Mouse (Mus musculus): ENCODE measurements around the gene Speg. TPM values are rescaled to one million over a fixed set of nuclear protein-coding genes. Genes with fewer than 3 reads are reported as not detected.
A peak's percentile ranks its signal among the peaks of the same experiment; 100 is the strongest.

Gene Speg
- total and polyA plus RNA-seq, 2 experiments from 2014 or later: 22.0 to 62.9 TPM

DNA sequence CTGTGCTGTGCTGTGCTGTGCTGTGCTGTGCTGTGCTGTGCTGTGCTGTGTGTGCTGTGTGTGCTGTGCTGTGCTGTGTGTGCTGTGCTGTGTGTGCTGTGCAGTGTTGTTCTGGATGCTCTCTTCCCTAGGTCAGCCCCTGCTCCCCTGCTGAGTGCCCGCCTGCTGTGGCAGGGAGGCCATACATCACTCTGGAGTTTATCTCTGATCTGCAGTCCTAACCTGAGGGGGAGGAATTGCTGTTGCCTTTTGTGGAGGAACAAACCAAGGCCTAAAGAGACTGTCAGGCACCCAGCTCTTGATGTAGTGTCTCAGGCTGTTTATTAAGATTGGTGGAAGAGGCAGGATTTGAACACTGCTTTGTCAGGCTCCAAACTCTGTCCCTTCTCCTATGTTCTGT, 87.5 kb downstream of the Speg start:
- H3K27me3 ChIP-seq (ENCODE audit: insufficient read depth, low read length): peaks cover 6% of the 10 kb centered on the region
- H3K36me3 ChIP-seq (ENCODE audit: insufficient read depth, low read length): no peaks in the 10 kb centered on the region
- no peak overlapping the region for H3K9ac ChIP-seq (replicated peaks; ENCODE audit: low read length, poor library complexity, severe bottlenecking)
- TF ChIP-seq CTCF (IDR thresholded peaks at IDR 0.05): no peak
- H3K4me3 ChIP-seq (ENCODE audit: low read depth, low read length): no peak overlapping the region
- H3K9me3 ChIP-seq (ENCODE audit: low read length): no peaks in the 10 kb centered on the region
- H3K4me1 ChIP-seq (ENCODE audit: insufficient read depth, low read length): peaks cover 10% of the 10 kb centered on the region
- no peak for ATAC-seq (ENCODE audit: low FRiP score)
- H3K4me2 ChIP-seq (ENCODE audit: low read depth, low read length, poor library complexity, severe bottlenecking): no peak overlapping the region
- WGBS: 50% methylated on average over 1 of the region's 1 CpGs
- H3K27ac ChIP-seq (ENCODE audit: low read depth, low read length): no peak overlapping the region
- no peak for DNase-seq (ENCODE audit: low spot score)

DNA sequence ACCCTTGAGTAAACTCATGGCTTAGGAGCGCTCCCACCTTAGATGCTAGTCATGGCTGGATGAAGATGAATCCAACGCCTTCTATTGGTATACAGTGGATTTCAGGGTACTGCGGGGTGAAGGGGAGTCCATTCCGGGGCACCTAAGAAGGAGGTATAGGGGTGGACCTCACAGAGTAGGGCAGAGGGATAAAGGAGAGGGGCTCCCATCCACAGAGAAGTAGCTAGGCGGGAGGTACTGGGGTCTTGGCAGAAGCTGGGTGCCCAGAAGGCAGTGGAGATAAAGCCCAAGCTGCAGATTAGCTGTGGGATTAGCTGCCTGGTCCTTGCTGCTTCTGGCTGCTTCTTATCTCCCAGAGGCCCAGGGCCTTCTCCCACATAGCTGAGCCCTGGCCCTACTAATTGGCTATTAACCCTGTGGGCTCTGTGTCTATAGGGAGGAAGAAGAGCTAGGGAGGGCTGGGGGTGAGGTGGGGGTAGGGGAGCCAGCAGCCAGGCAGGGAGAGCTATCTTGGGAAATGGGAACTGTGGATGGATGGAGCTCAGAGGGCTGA, 88.6 kb downstream of the Speg start:
- Histone ChIP-seq H3K4me2 (ENCODE audit: low read depth, low read length, poor library complexity, severe bottlenecking) (no peak overlapping the region), H3K27ac (ENCODE audit: low read depth, low read length) (peak overlapping the region; percentile 38; the same call in 1 of the 2 replicates)
- 54% methylated on average over 5 of the region's 5 CpGs for WGBS

DNA sequence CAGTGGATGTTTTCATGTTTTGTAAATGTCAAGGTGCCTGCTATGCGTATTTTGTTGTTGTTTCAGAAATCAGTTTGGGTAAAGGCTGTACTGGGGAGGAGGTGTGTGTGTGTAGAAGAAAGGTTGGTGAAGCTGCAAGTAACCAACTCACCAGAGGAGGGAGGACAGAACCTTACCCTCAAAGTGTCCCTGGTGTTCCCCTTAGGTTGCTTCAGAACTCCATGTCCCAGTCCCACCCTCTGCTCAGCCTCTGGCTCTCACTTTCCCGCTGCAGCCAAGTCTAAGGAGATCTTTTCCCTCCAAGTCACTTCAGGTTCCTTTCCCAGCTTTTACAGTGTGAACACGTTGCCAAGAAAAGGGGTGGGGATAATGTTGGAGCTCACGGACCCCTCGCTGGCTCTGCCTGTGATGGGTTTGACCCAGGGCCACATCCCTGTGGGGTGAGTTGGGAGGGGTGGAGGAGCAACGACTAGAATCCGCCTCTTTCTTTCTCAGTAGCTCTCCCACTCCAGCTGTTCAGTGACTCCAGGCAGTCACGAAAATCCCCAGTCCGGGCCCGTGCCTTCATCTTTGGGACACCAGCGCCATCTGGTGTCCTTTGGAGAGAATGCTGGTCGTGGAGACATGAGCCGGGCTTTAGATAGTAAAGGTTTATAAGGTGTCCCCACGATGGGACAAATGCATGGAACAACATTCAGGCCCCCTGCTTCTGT, 92.3 kb downstream of the Speg start:
- peak; percentile 95 for TF ChIP-seq CTCF (IDR thresholded peaks at IDR 0.05)
- Histone ChIP-seq H3K9me3 (ENCODE audit: low read length) (no peaks in the 10 kb centered on the region), H3K27ac (ENCODE audit: low read depth, low read length) (no peak overlapping the region), H3K27me3 (ENCODE audit: insufficient read depth, low read length) (peaks cover 6% of the 10 kb centered on the region), H3K36me3 (ENCODE audit: insufficient read depth, low read length) (peaks cover 9% of the 10 kb centered on the region), H3K4me1 (ENCODE audit: insufficient read depth, low read length) (no peaks in the 10 kb centered on the region), H3K9ac (replicated peaks; ENCODE audit: low read length, poor library complexity, severe bottlenecking) (no peak overlapping the region), H3K4me2 (ENCODE audit: low read depth, low read length, poor library complexity, severe bottlenecking) (0 out of 2 replicates have a peak overlapping the region, but pooled peaks have one; percentile 26), H3K4me3 (ENCODE audit: low read depth, low read length) (no peak overlapping the region)
- WGBS: 7% methylated on average over 14 of the region's 14 CpGs
- peak; percentile 69; the same call in 1 of the 2 replicates for ATAC-seq (ENCODE audit: low FRiP score)
- DNase-seq (ENCODE audit: low spot score): peak; percentile 84

More for the DNA sequence above, 88.6 kb downstream of the Speg start:
- H3K9me3 ChIP-seq (ENCODE audit: low read length): no peaks in the 10 kb centered on the region
- ATAC-seq (ENCODE audit: low FRiP score) (peak; percentile 53), DNase-seq (ENCODE audit: low spot score) (no peak)
- no peak for TF ChIP-seq CTCF (IDR thresholded peaks at IDR 0.05)
- H3K27me3 ChIP-seq (ENCODE audit: insufficient read depth, low read length): peaks cover 6% of the 10 kb centered on the region
- peak overlapping the region; percentile 29; the same call in 1 of the 2 replicates for H3K9ac ChIP-seq (replicated peaks; ENCODE audit: low read length, poor library complexity, severe bottlenecking)
- H3K36me3 ChIP-seq (ENCODE audit: insufficient read depth, low read length): no peaks in the 10 kb centered on the region
- no peak overlapping the region for H3K4me3 ChIP-seq (ENCODE audit: low read depth, low read length)
- peaks cover 6% of the 10 kb centered on the region; the same call in 1 of the 2 replicates for H3K4me1 ChIP-seq (ENCODE audit: insufficient read depth, low read length)

DNA sequence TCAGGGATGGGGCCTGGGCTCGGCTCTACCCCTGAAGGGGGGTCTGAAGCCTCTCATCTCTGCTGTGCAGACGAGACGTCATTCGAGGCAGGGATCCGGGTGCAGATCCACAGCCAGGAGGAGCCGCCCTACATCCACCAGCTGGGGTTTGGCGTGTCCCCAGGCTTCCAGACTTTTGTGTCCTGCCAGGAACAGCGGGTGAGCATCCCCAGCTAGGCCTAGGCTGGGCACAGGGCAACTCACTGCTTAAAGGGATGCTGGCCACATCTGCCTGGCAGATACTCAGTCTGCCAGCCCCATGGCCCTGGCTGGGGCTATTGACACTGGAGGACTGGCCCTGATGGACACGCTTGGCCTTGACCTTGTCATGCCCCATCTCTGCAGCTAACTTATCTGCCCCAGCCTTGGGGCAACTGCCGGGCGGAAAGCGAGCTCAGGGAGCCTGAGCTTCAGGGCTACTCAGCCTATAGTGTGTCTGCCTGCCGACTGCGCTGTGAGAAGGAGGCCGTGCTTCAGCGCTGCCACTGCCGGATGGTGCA, 94.3 kb downstream of the Speg start:
- Histone ChIP-seq H3K27ac (ENCODE audit: low read depth, low read length) (no peak overlapping the region), H3K36me3 (ENCODE audit: insufficient read depth, low read length) (peaks cover 24% of the 10 kb centered on the region), H3K9me3 (ENCODE audit: low read length) (no peaks in the 10 kb centered on the region), H3K27me3 (ENCODE audit: insufficient read depth, low read length) (peaks cover 6% of the 10 kb centered on the region), H3K4me2 (ENCODE audit: low read depth, low read length, poor library complexity, severe bottlenecking) (no peak overlapping the region), H3K4me3 (ENCODE audit: low read depth, low read length) (no peak overlapping the region), H3K9ac (replicated peaks; ENCODE audit: low read length, poor library complexity, severe bottlenecking) (no peak overlapping the region), H3K4me1 (ENCODE audit: insufficient read depth, low read length) (no peaks in the 10 kb centered on the region)
- ATAC-seq (ENCODE audit: low FRiP score): no peak
- TF ChIP-seq CTCF (IDR thresholded peaks at IDR 0.05): no peak; the same call in 1 of the 2 replicates
- DNase-seq (ENCODE audit: low spot score): no peak
- 78% methylated on average over 17 of the region's 17 CpGs for WGBS

DNA sequence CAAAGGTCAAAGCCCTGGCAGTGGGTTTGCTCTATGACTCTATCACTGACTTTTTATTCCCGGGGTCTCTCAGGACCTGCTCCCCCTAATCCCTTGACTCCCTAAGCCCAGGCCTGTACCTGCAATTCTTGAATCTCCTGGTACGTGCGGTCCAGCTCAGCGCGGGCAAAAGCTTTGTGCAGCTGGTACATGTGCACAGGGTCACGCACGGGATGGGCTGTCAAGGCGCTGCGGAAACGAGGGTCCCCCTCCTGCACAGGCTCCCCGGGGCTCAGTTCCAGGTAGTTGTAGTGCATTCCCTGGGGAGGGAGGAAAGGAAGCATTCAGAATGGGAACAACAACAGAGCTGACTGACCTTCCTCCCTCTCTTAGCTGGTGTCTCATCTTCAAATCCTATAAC, 101.3 kb downstream of the Speg start:
- no peak overlapping the region for H3K4me3 ChIP-seq (ENCODE audit: low read depth, low read length)
- H3K27me3 ChIP-seq (ENCODE audit: insufficient read depth, low read length): no peaks in the 10 kb centered on the region
- TF ChIP-seq CTCF (IDR thresholded peaks at IDR 0.05): no peak
- no peak overlapping the region for H3K27ac ChIP-seq (ENCODE audit: low read depth, low read length)
- DNase-seq (ENCODE audit: low spot score): no peak
- WGBS: 88% methylated on average over 11 of the region's 11 CpGs
- no peak for ATAC-seq (ENCODE audit: low FRiP score)
- no peaks in the 10 kb centered on the region for H3K9me3 ChIP-seq (ENCODE audit: low read length)
- 0 out of 2 replicates have a peak, but pooled peaks cover 3% of the 10 kb centered on the region for H3K4me1 ChIP-seq (ENCODE audit: insufficient read depth, low read length)
- H3K36me3 ChIP-seq (ENCODE audit: insufficient read depth, low read length): peaks cover 51% of the 10 kb centered on the region
- H3K4me2 ChIP-seq (ENCODE audit: low read depth, low read length, poor library complexity, severe bottlenecking): no peak overlapping the region
- no peak overlapping the region for H3K9ac ChIP-seq (replicated peaks; ENCODE audit: low read length, poor library complexity, severe bottlenecking)

Data from midbrain, postnatal 0 days (tissue).